Mouse (Mus musculus) C2C12 (cell line): ENCODE data around the gene Mall. TPM values are rescaled to one million over a fixed set of nuclear protein-coding genes. Genes with fewer than 3 reads are reported as not detected.

Source experiments
- H3K27me3 ChIP-seq: one replicate; pipeline ENCODE4 v1.6.1; 2011; ENCODE audit not compliant: control insufficient read depth, insufficient read depth, insufficient read length
- H3K36me3 ChIP-seq: one replicate; pipeline ENCODE4 v1.6.1; 2011; ENCODE audit not compliant: control insufficient read depth, insufficient read depth
- H3K4me3 ChIP-seq: one replicate; pipeline ENCODE4 v1.5.1; 2011; ENCODE audit warnings: mild to moderate bottlenecking, control low read depth; ENCODE audit not compliant: poor library complexity, insufficient read depth, severe bottlenecking
- H3K79me2 ChIP-seq: one replicate; pipeline ENCODE4 v1.6.1; 2011; ENCODE audit not compliant: control insufficient read depth, insufficient read depth
- H3K79me3 ChIP-seq: one replicate; pipeline ENCODE4 v1.6.1; 2011; ENCODE audit warnings: low read depth, control low read depth
- H3ac ChIP-seq: one replicate; pipeline ENCODE3; 2011; ENCODE audit warnings: low read depth; ENCODE audit not compliant: control insufficient read depth, insufficient read length
- CEBPB ChIP-seq: IDR thresholded peaks from one replicate; pipeline ENCODE4 v1.6.1; 2011; ENCODE audit warnings: low read depth, mild to moderate bottlenecking, control low read depth, moderate library complexity
- CTCF ChIP-seq: IDR thresholded peaks from one replicate; pipeline ENCODE4 v1.5.1; 2011; ENCODE audit not compliant: control insufficient read depth, insufficient read depth, insufficient read length
- FOSL1 ChIP-seq: IDR thresholded peaks from one replicate; pipeline ENCODE4 v1.8.0; 2011; ENCODE audit warnings: mild to moderate bottlenecking, low read length; ENCODE audit not compliant: poor library complexity, insufficient read depth, severe bottlenecking
- MAX ChIP-seq: IDR thresholded peaks from one replicate; pipeline ENCODE4 v1.6.1; 2011; ENCODE audit warnings: mild to moderate bottlenecking, control low read depth
- MYOD1 ChIP-seq: IDR thresholded peaks from one replicate; pipeline ENCODE4 v1.6.1; 2011; ENCODE audit warnings: low read depth; ENCODE audit not compliant: control insufficient read depth, insufficient read length
- MYOG ChIP-seq: IDR thresholded peaks from one replicate; pipeline ENCODE4 v1.6.1; 2011; ENCODE audit not compliant: control insufficient read depth, insufficient read length; ENCODE audit errors: extremely low read depth
- USF1 ChIP-seq: IDR thresholded peaks from one replicate; pipeline ENCODE4 v1.6.1; 2011; ENCODE audit warnings: low read depth, mild to moderate bottlenecking, control low read depth, moderate library complexity
- polyA plus RNA-seq: library from polyadenylated mRNA; unstranded; fragments of >200 nt; fragmentation: generic; extraction: Trizol; gene quantifications from one replicate; pipeline ENCODE4 v1.2.1, GENCODE M21; 2012; ENCODE audit warnings: missing spikeins

Gene Mall
- polyA plus RNA-seq, 1 experiment = not detected

- Histone ChIP-seq H3K79me2 (no peaks in the 10 kb centered on the region), H3K4me3 (no peak overlapping the region), H3K79me3 (no peaks in the 10 kb centered on the region), H3ac (no peak overlapping the region), H3K27me3 (no peaks in the 10 kb centered on the region), H3K36me3 (peaks cover 4% of the 10 kb centered on the region)
- TF ChIP-seq MAX (no peak), CEBPB (no peak), MYOG (no peak), CTCF (no peak), FOSL1 (no peak), MYOD1 (no peak), USF1 (no peak)
These were observed 22.3 kb upstream of the Mall start for GRCm38 (mm10) chr2:127751849-127752610.

- Histone ChIP-seq H3K4me3 (no peak overlapping the region), H3K79me2 (no peaks in the 10 kb centered on the region), H3K79me3 (no peaks in the 10 kb centered on the region), H3K27me3 (no peaks in the 10 kb centered on the region), H3ac (no peak overlapping the region), H3K36me3 (no peaks in the 10 kb centered on the region)
- no peak for TF ChIP-seq MAX
- TF ChIP-seq USF1 = no peak
- TF ChIP-seq CEBPB = no peak
- no peak for TF ChIP-seq CTCF
- no peak for TF ChIP-seq FOSL1
- no peak for TF ChIP-seq MYOG
These were observed 19.6 kb upstream of the Mall start for GRCm38 (mm10) chr2:127749376-127749775.

- Histone ChIP-seq H3K79me2 (no peaks in the 10 kb centered on the region), H3K79me3 (no peaks in the 10 kb centered on the region), H3ac (no peak overlapping the region), H3K27me3 (no peaks in the 10 kb centered on the region), H3K36me3 (no peaks in the 10 kb centered on the region), H3K4me3 (no peak overlapping the region)
- TF ChIP-seq CEBPB (no peak), MYOD1 (no peak), FOSL1 (no peak), MAX (no peak), CTCF (no peak), MYOG (no peak), USF1 (no peak)
These were observed 18.6 kb upstream of the Mall start for GRCm38 (mm10) chr2:127748316-127748715.

- no peaks in the 10 kb centered on the region for H3K79me3 ChIP-seq
- peaks cover 4% of the 10 kb centered on the region for H3K36me3 ChIP-seq
- TF ChIP-seq MYOG = no peak
- no peak for TF ChIP-seq CEBPB
- no peak for TF ChIP-seq USF1
- no peak for TF ChIP-seq CTCF
- TF ChIP-seq MYOD1 = no peak
- TF ChIP-seq MAX = no peak
- TF ChIP-seq FOSL1 = no peak
- no peaks in the 10 kb centered on the region for H3K79me2 ChIP-seq
- no peak overlapping the region for H3K4me3 ChIP-seq
- no peak overlapping the region for H3ac ChIP-seq
- no peaks in the 10 kb centered on the region for H3K27me3 ChIP-seq
These were observed 12.9 kb upstream of the Mall start for GRCm38 (mm10) chr2:127742637-127743036.

GRCm38 (mm10) chr2:127740756-127741519 is 11.2 kb upstream of the Mall start:
- H3K27me3 ChIP-seq = no peaks in the 10 kb centered on the region
- H3K79me3 ChIP-seq = no peaks in the 10 kb centered on the region
- H3K36me3 ChIP-seq = peaks cover 4% of the 10 kb centered on the region
- TF ChIP-seq CEBPB = no peak
- no peak for TF ChIP-seq MYOG
- no peak for TF ChIP-seq CTCF
- no peak for TF ChIP-seq MYOD1
- TF ChIP-seq MAX = no peak
- TF ChIP-seq FOSL1 = no peak
- no peak for TF ChIP-seq USF1
- no peak overlapping the region for H3K4me3 ChIP-seq
- no peaks in the 10 kb centered on the region for H3K79me2 ChIP-seq
- no peak overlapping the region for H3ac ChIP-seq

- Histone ChIP-seq H3K4me3 (no peak overlapping the region), H3K79me2 (no peaks in the 10 kb centered on the region), H3ac (no peak overlapping the region), H3K79me3 (no peaks in the 10 kb centered on the region), H3K36me3 (peaks cover 4% of the 10 kb centered on the region), H3K27me3 (no peaks in the 10 kb centered on the region)
- no peak for TF ChIP-seq USF1
- no peak for TF ChIP-seq CTCF
- no peak for TF ChIP-seq MYOG
- TF ChIP-seq FOSL1 = no peak
- TF ChIP-seq MYOD1 = no peak
- no peak for TF ChIP-seq MAX
- no peak for TF ChIP-seq CEBPB
These were observed 8.2 kb upstream of the Mall start for GRCm38 (mm10) chr2:127737885-127738284.
